Mouse (Mus musculus) layer of hippocampus, adult 9-11 months (tissue): ENCODE results near the gene Pcsk6.
"Not testable (repeated sequence)": the region's sequence is repeated elsewhere in the genome, so short reads cannot be mapped to it uniquely, and the experiment has no call there.

ENCODE experiments used
- DNase-seq: peaks from one replicate; pipeline ENCODE4 v3.0.0; 2022

Gene Pcsk6

DNA sequence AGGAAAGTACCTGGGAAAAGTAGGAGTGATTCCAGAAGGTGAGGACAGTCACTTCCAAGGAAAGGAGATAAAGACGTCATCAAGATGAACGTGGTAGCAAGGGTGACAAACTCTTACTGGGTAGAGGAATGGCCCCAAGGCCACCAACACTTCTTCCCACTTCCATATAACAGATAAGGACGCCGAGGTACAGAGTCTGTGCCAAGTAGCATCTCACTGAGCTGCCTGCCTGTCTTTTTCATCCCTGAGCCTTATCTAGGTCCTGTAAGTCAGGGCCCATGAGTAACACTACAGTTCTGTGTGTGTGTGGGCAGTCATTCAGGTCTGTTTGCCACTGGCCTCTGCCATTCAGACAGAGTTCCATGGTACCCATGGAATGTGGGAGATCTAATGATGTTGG lies 23.4 kb downstream of the Pcsk6 start:
- no peak for DNase-seq

- DNase-seq = no peak
Observed at GRCm38 (mm10) chr7:65885819-65886218, 24.3 kb downstream of the Pcsk6 start.

GRCm38 (mm10) chr7:65891831-65892230 lies 30.3 kb downstream of the Pcsk6 start:
- no peak for DNase-seq

- no peak for DNase-seq
Observed at GRCm38 (mm10) chr7:65892264-65892828, 30.8 kb downstream of the Pcsk6 start.

GRCm38 (mm10) chr7:65893546-65893945 lies 32.0 kb downstream of the Pcsk6 start:
- peak; percentile 57 for DNase-seq

- DNase-seq = no peak
Observed at GRCm38 (mm10) chr7:65895262-65895661, 33.7 kb downstream of the Pcsk6 start.

GRCm38 (mm10) chr7:65901231-65901630 lies 39.7 kb downstream of the Pcsk6 start:
- DNase-seq = no peak

GRCm38 (mm10) chr7:65902471-65903180 lies 41.1 kb downstream of the Pcsk6 start:
- peak; percentile 28 for DNase-seq

DNA sequence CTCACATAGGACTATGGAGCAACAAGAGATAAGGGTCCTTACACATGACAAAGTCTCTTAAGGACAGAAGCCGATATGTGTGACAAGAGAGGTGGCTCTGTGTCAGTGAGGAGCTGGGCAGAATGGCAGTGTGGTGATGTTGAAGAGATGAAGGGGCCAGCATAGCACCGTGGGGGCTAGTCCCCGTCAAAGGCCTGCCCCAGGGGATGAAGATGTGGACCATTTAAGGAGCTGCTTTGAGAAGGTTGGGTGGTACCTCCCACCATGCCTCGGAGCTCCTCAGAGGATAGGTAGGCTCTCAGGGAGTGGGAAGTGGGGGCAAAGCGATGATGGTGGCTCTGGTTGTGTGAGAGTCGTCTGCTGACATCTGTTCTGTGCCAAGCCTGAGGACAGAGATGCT lies 41.9 kb downstream of the Pcsk6 start:
- no peak for DNase-seq

GRCm38 (mm10) chr7:65906528-65907272 lies 45.2 kb downstream of the Pcsk6 start:
- no peak for DNase-seq

DNA sequence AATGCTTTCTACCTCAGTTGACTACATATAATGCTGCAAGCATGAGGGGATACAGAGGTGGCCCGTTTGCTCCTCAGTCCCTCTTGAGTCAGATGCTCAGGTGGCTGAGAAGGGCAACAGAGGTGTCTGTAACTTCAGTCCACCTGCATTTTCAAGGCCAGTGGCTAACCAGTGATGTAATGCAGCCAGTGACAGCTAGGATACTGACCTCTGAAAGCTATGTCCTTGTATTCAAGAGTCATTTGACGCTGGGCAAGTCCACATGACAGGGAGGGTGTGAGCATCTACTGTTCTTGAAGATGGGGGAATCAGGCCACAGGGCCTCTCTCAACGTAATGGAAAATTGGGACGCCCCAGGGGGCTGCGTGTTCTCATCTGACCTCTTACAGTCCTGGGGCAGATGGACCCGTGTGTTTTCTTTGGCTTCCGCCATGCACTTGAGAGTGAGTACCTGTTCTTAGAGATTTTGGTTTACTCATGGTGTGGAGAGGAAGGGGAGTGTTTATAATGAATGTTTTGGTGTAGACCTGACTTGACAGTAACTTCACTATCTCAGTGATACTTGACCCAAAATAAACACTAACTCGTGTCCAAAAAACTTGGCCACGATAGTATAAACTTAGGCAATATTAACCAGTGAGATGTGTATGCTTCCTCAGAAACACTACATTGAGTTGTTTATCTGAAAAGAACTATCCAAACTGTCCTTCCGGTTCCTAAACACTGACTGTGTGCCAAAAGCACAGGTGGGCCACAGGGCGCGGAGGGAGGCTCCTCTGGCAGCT lies 48.0 kb downstream of the Pcsk6 start:
- no peak for DNase-seq

- no peak for DNase-seq
Observed at GRCm38 (mm10) chr7:65913088-65913610, 51.6 kb downstream of the Pcsk6 start.

GRCm38 (mm10) chr7:65914761-65915301 lies 53.3 kb downstream of the Pcsk6 start:
- no peak for DNase-seq

GRCm38 (mm10) chr7:65915821-65916220 lies 54.3 kb downstream of the Pcsk6 start:
- no peak for DNase-seq

- DNase-seq = no peak
Observed at GRCm38 (mm10) chr7:65916566-65916965, 55.0 kb downstream of the Pcsk6 start.

GRCm38 (mm10) chr7:65918431-65918830 lies 56.9 kb downstream of the Pcsk6 start:
- no peak for DNase-seq

- DNase-seq = no peak
Observed at GRCm38 (mm10) chr7:65929398-65929797, 67.9 kb downstream of the Pcsk6 start.

DNA sequence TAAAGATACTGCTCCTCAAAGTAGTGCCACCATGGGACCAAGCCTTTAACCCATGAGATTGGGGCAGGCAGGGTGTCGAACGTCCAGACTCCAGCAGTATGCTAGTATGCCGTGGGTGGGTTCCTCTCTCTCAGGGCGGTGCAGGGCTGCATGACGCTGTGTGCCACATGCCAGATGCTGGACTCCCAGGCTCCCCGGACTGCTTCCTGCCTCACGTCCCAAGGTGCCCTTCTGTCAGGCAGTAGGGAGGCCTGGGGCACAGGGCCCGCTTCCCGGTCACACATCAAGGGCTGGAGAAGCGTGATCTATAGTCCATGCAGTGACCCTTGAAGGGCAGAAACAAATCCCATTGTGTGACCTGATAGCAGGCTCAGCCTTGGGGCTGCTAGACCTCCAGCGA lies 68.9 kb downstream of the Pcsk6 start:
- DNase-seq = no peak

GRCm38 (mm10) chr7:65934238-65934970 lies 72.9 kb downstream of the Pcsk6 start:
- DNase-seq = not testable (repeated sequence)

GRCm38 (mm10) chr7:65935211-65935610 lies 73.7 kb downstream of the Pcsk6 start:
- DNase-seq = no peak

DNA sequence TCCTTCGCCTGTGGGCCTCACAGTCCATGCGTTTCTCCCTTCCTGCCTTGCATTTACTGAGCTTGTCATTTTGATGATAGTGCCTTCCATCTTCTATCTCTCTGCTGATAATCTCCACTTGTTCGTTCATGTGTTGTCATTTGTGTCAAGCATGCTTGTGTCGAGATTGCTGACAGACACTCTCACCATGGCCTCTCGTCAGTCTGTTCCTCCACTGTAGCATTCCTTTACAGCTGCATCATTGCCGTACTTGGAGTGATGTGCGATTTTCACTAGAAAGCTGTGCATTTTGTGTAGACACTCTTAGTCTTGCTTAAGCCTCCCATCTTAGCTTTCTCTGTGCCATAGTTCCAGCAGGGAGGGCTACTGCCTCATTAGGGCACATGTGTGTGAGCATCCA lies 79.5 kb downstream of the Pcsk6 start:
- DNase-seq = no peak
